Mouse (Mus musculus) MEL (cell line): ENCODE results near the gene Pip5k1b. TPM values are rescaled to one million over a fixed set of nuclear protein-coding genes. Genes with fewer than 3 reads are reported as not detected.

ENCODE experiments used
- DNase-seq: peaks from one replicate; pipeline ENCODE4 v3.0.0; 2011; ENCODE audit warnings: low read depth, low spot score
- H3K27ac ChIP-seq: 2 replicates; pipeline ENCODE4 v1.5.1; 2012; ENCODE audit warnings: low read depth, mild to moderate bottlenecking, control low read depth, low read length, moderate library complexity; ENCODE audit not compliant: control insufficient read depth
- H3K27me3 ChIP-seq, 2 experiments: fragments of 150-350 bp in 1 of 2; sonication (generic) in 1 of 2; 2 replicates each; pipeline ENCODE4 v1.6.1; 2012; ENCODE audit warnings: low read length in 2 of 2, mild to moderate bottlenecking in 2 of 2, improper control_type of control experiment in 1 of 2, moderate library complexity in 1 of 2; ENCODE audit not compliant: insufficient read depth in 2 of 2, control insufficient read depth in 1 of 2
- H3K36me3 ChIP-seq, 2 experiments: 2 replicates each; pipeline ENCODE4 v1.6.1; 2012 to 2014; ENCODE audit warnings: low read length in 2 of 2, improper control_type of control experiment in 1 of 2, inconsistent platforms in 1 of 2, mild to moderate bottlenecking in 1 of 2; ENCODE audit not compliant: insufficient read depth in 2 of 2, control insufficient read depth in 1 of 2
- H3K4me1 ChIP-seq, 2 experiments: fragments of 150-350 bp in 1 of 2; sonication (generic) in 1 of 2; 2 replicates each; pipeline ENCODE4 v1.6.1; 2012; ENCODE audit warnings: low read length in 2 of 2, improper control_type of control experiment in 1 of 2, mild to moderate bottlenecking in 1 of 2; ENCODE audit not compliant: insufficient read depth in 2 of 2, control insufficient read depth in 1 of 2
- H3K4me3 ChIP-seq, 2 experiments: fragments of 150-350 bp in 1 of 2; sonication (generic) in 1 of 2; 2 replicates each; pipeline ENCODE4 v1.5.1; 2012; ENCODE audit warnings: low read depth in 2 of 2, low read length in 2 of 2, mild to moderate bottlenecking in 2 of 2, moderate library complexity in 2 of 2, control low read depth in 1 of 2, improper control_type of control experiment in 1 of 2; ENCODE audit not compliant: control insufficient read depth in 1 of 2, insufficient read depth in 1 of 2
- H3K79me2 ChIP-seq: 2 replicates; pipeline ENCODE4 v1.6.1; 2012; ENCODE audit warnings: mild to moderate bottlenecking, low read length, moderate library complexity; ENCODE audit not compliant: control insufficient read depth, poor library complexity, insufficient read depth
- H3K9ac ChIP-seq: 2 replicates; pipeline ENCODE4 v1.6.1; 2012; ENCODE audit warnings: low read depth, mild to moderate bottlenecking, control low read depth, low read length, moderate library complexity; ENCODE audit not compliant: control insufficient read depth, poor library complexity, severe bottlenecking
- H3K9me3 ChIP-seq: fragments of 150-350 bp; sonication (generic); replicated peaks from 2 replicates; pipeline ENCODE4 v1.6.1; 2012; ENCODE audit warnings: mild to moderate bottlenecking, low read length, improper control_type of control experiment, moderate library complexity; ENCODE audit not compliant: insufficient read depth
- CHD1 ChIP-seq: IDR thresholded peaks from 2 replicates; pipeline ENCODE4 v1.6.1; 2012; ENCODE audit warnings: low read depth, mild to moderate bottlenecking, inconsistent platforms, low read length, improper control_type of control experiment
- CTCF ChIP-seq, 3 experiments: IDR thresholded peaks in 2 of 3; conservative IDR thresholded peaks in 1 of 3; 2 replicates each; pipeline ENCODE4 v1.5.1; 2011 to 2012; ENCODE audit warnings: low read length in 3 of 3, low read depth in 2 of 3, mild to moderate bottlenecking in 2 of 3, improper control_type of control experiment in 1 of 3, inconsistent platforms in 1 of 3, mixed read lengths in 1 of 3, moderate library complexity in 1 of 3; ENCODE audit not compliant: control insufficient read depth in 1 of 3, insufficient read depth in 1 of 3, poor library complexity in 1 of 3, severe bottlenecking in 1 of 3
- ETS1 ChIP-seq: IDR thresholded peaks from 2 replicates; pipeline ENCODE4 v1.6.1; 2012; ENCODE audit warnings: low read depth, mild to moderate bottlenecking, inconsistent platforms, low read length, improper control_type of control experiment, moderate library complexity
- GABPA ChIP-seq: IDR thresholded peaks from 2 replicates; pipeline ENCODE4 v1.6.1; 2012; ENCODE audit warnings: low read depth, mild to moderate bottlenecking, inconsistent platforms, low read length, improper control_type of control experiment, moderate library complexity
- GATA1 ChIP-seq: IDR thresholded peaks from 2 replicates; pipeline ENCODE4 v1.6.1; 2011; ENCODE audit warnings: low read depth, low read length, improper control_type of control experiment
- HCFC1 ChIP-seq: IDR thresholded peaks from 2 replicates; pipeline ENCODE4 v1.6.1; 2012; ENCODE audit warnings: low read depth, mild to moderate bottlenecking, inconsistent platforms, low read length, improper control_type of control experiment, moderate library complexity
- JUND ChIP-seq: IDR thresholded peaks from 2 replicates; pipeline ENCODE4 v1.6.1; 2011; ENCODE audit warnings: low read depth, mild to moderate bottlenecking, improper control_type of control experiment, low read length
- KAT2A ChIP-seq: conservative IDR thresholded peaks from 2 replicates; pipeline ENCODE4 v1.6.1; 2012; ENCODE audit warnings: low read depth, low read length, improper control_type of control experiment, inconsistent platforms
- MAFK ChIP-seq: IDR thresholded peaks from 2 replicates; pipeline ENCODE4 v1.6.1; 2011; ENCODE audit warnings: low read depth, mild to moderate bottlenecking, low read length, improper control_type of control experiment, borderline replicate concordance
- MXI1 ChIP-seq: IDR thresholded peaks from 2 replicates; pipeline ENCODE4 v1.6.1; 2011; ENCODE audit warnings: mild to moderate bottlenecking, low read depth, low read length, improper control_type of control experiment
- MYB ChIP-seq: IDR thresholded peaks from 2 replicates; pipeline ENCODE4 v1.6.1; 2011; ENCODE audit warnings: mild to moderate bottlenecking, low read depth, low read length, improper control_type of control experiment
- NELFE ChIP-seq: IDR thresholded peaks from 2 replicates; pipeline ENCODE4 v1.6.1; 2011; ENCODE audit warnings: low read depth, low read length, improper control_type of control experiment
- POLR2AphosphoS2 ChIP-seq: IDR thresholded peaks from 2 replicates; pipeline ENCODE4 v1.6.1; 2011; ENCODE audit warnings: low read length, improper control_type of control experiment
- SIN3A ChIP-seq: IDR thresholded peaks from 2 replicates; pipeline ENCODE4 v1.6.1; 2012; ENCODE audit warnings: low read length, improper control_type of control experiment, inconsistent platforms
- TAL1 ChIP-seq: IDR thresholded peaks from 2 replicates; pipeline ENCODE4 v1.6.1; 2012; ENCODE audit warnings: mild to moderate bottlenecking, inconsistent platforms, low read length, moderate library complexity, mixed read lengths
- TCF12 ChIP-seq: IDR thresholded peaks from 2 replicates; pipeline ENCODE4 v1.6.1; 2014; ENCODE audit warnings: low read depth, mild to moderate bottlenecking, inconsistent platforms, low read length, improper control_type of control experiment, moderate library complexity
- UBTF ChIP-seq: IDR thresholded peaks from 2 replicates; pipeline ENCODE4 v1.6.1; 2012; ENCODE audit warnings: low read depth, mild to moderate bottlenecking, inconsistent platforms, low read length, improper control_type of control experiment, moderate library complexity, borderline replicate concordance; ENCODE audit not compliant: insufficient read depth
- USF1 ChIP-seq: IDR thresholded peaks from 2 replicates; pipeline ENCODE4 v1.6.1; 2014; ENCODE audit warnings: low read depth, mild to moderate bottlenecking, inconsistent platforms, low read length, improper control_type of control experiment, moderate library complexity
- USF2 ChIP-seq, 2 experiments: IDR thresholded peaks; 2 replicates each; pipeline ENCODE4 v1.6.1; 2011 to 2012; ENCODE audit warnings: improper control_type of control experiment in 2 of 2, low read length in 2 of 2, borderline replicate concordance in 1 of 2, inconsistent platforms in 1 of 2, low read depth in 1 of 2, mild to moderate bottlenecking in 1 of 2; ENCODE audit not compliant: insufficient read depth in 1 of 2
- polyA plus RNA-seq, 2 experiments: library from polyadenylated mRNA; stranded (reverse) in 1 of 2; unstranded in 1 of 2; fragments of >175 nt in 1 of 2; fragments of >200 nt in 1 of 2; gene quantifications; 2 replicates each; pipeline versions ENCODE4 v1.2.1 to v1.2.4; 2012; ENCODE audit warnings: low replicate concordance in 2 of 2, low read depth in 1 of 2; ENCODE audit not compliant: insufficient read length in 2 of 2, insufficient read depth in 1 of 2, missing spikeins in 1 of 2
- total RNA-seq: library from RNA; depleted of rRNA; stranded (reverse); fragments of 300-350 nt; gene quantifications from 2 replicates; pipeline ENCODE4 v1.2.3, GENCODE M21; 2012

Gene Pip5k1b
- total and polyA plus RNA-seq, 3 experiments = 3.4 to 10.0 TPM; not detected in 1

GRCm38 (mm10) chr19:24521997-24522396 is 33.7 kb downstream of the Pip5k1b start:
- H3K27me3 ChIP-seq = no peaks in the 10 kb centered on the region
- H3K27ac ChIP-seq = no peak overlapping the region
- no peaks in the 10 kb centered on the region for H3K79me2 ChIP-seq
- DNase-seq = no peak
- H3K9ac ChIP-seq = no peak overlapping the region
- no peaks in the 10 kb centered on the region for H3K9me3 ChIP-seq
- peaks cover 9 to 11% of the 10 kb centered on the region in 2 experiments; a peak in 3 of 4 replicates for H3K4me1 ChIP-seq
- TF ChIP-seq MXI1 = no peak
- peaks cover 0 to 12% of the 10 kb centered on the region in 2 experiments; a peak in 2 of 4 replicates for H3K36me3 ChIP-seq
- no peak overlapping the region for H3K4me3 ChIP-seq

GRCm38 (mm10) chr19:24521146-24521545 is 34.5 kb downstream of the Pip5k1b start:
- no peak for DNase-seq
- Histone ChIP-seq H3K9ac (no peak overlapping the region), H3K27ac (no peak overlapping the region), H3K4me1 (peaks cover 5 to 7% of the 10 kb centered on the region in 2 experiments; a peak in 3 of 4 replicates), H3K27me3 (no peaks in the 10 kb centered on the region), H3K36me3 (peaks cover 0 to 7% of the 10 kb centered on the region in 2 experiments; a peak in 2 of 4 replicates)
- TF ChIP-seq USF2 (IDR thresholded peaks at IDR 0.05; ENCODE audit: borderline replicate concordance in 1 of 2, insufficient read depth in 1 of 2, low read depth in 1 of 2, low read length in 2 of 2) (no peak), KAT2A (no peak)
- TF ChIP-seq, all 39 proteins: peak for 0
- no peaks in the 10 kb centered on the region for H3K79me2 ChIP-seq
- H3K9me3 ChIP-seq = no peaks in the 10 kb centered on the region
- no peak overlapping the region for H3K4me3 ChIP-seq

GRCm38 (mm10) chr19:24519732-24520409 is 35.8 kb downstream of the Pip5k1b start:
- H3K9ac ChIP-seq = no peak overlapping the region
- peaks cover 5 to 7% of the 10 kb centered on the region in 2 experiments; a peak in 3 of 4 replicates for H3K4me1 ChIP-seq
- peaks cover 0 to 7% of the 10 kb centered on the region in 2 experiments; a peak in 2 of 4 replicates for H3K36me3 ChIP-seq
- no peaks in the 10 kb centered on the region for H3K79me2 ChIP-seq
- no peaks in the 10 kb centered on the region for H3K9me3 ChIP-seq
- no peak for TF ChIP-seq POLR2AphosphoS2
- no peak for TF ChIP-seq JUND
- TF ChIP-seq UBTF = no peak
- TF ChIP-seq TCF12 = no peak
- TF ChIP-seq USF1 = no peak
- no peak for TF ChIP-seq USF2 (IDR thresholded peaks at IDR 0.05; ENCODE audit: borderline replicate concordance in 1 of 2, insufficient read depth in 1 of 2, low read depth in 1 of 2, low read length in 2 of 2)
- no peak for TF ChIP-seq SIN3A
- TF ChIP-seq CTCF (IDR thresholded peaks at IDR 0.05 in 2 of 3, conservative IDR thresholded peaks at IDR 0.05 in 1 of 3; ENCODE audit: control insufficient read depth in 1 of 3, insufficient read depth in 1 of 3, low read depth in 2 of 3, low read length in 3 of 3, poor library complexity in 1 of 3, severe bottlenecking in 1 of 3) = no peak
- no peak for TF ChIP-seq CHD1
- TF ChIP-seq HCFC1 = no peak
- TF ChIP-seq NELFE = no peak
- TF ChIP-seq MYB = no peak
- TF ChIP-seq TAL1 = no peak
- no peak for TF ChIP-seq GATA1
- no peak for TF ChIP-seq MAFK
- TF ChIP-seq ETS1 = no peak
- no peak for TF ChIP-seq GABPA
- TF ChIP-seq, all 39 proteins: peak for 0
- DNase-seq = no peak
- Histone ChIP-seq H3K27me3 (no peaks in the 10 kb centered on the region), H3K27ac (no peak overlapping the region), H3K4me3 (no peak overlapping the region)
